Mouse (Mus musculus) mouse trophoblast stem cell (cell line): ENCODE data around the gene Chrne.

Experiments
- in situ Hi-C, 2 experiments: fragments of 300-500 bp; cut with MseI, MboI; formaldehyde crosslinking; loops; 2 replicates in 1 of 2; 3 replicates in 1 of 2; pipeline ENCODE4 v1.15.1; 2025

Gene Chrne

DNA sequence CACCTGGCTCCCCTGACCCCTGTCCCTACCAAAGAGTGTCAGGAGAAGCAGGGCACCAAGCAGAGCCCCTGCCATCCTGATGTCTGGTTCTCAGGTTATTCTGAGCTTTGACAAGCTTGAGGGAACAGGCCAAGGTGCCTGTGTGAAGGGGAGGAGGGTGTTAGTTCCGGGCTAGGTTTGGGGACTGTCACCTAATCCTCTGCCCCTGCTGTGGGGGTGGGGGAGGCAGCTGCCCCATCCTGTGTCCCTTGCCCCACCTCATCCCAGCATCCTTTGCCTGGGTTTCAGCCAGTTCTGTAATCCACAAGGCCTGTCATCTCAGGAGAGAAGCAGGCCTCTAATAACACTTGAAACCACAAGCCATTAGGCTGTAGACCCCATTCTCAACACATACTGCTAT is at the start of gene Chrne:
Chrne (minus strand) TSS at position 116 of the 400 bp plus-strand sequence.
- in situ Hi-C loops = loop anchor here in 1 of 2 experiments (10.0 kb wide), 1 partner anchor 204 kb away; the partner anchor contains the start of gene Pelp1

DNA sequence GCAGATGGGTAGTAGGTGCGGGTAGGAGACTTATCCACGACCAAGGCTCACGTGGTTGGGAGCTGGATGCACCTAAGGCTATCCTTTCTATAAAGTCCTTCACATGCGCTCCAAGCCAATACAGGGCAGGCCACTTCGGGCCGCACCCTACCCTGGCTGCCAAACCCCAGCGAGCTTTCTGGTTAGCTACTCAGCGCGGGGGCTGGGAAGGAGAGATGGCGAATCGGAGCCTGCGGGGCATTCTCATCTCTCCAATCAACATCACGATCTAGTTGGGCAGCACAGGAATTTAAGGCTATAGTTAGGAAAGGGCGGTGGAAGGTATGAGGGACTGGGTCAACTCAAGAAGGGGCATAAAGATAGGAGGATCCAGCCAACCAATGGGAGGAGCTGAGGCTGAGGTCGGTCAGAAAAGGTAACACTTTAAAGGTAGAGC is 49.3 kb upstream of the Chrne start:
- in situ Hi-C loops = no loop called here

DNA sequence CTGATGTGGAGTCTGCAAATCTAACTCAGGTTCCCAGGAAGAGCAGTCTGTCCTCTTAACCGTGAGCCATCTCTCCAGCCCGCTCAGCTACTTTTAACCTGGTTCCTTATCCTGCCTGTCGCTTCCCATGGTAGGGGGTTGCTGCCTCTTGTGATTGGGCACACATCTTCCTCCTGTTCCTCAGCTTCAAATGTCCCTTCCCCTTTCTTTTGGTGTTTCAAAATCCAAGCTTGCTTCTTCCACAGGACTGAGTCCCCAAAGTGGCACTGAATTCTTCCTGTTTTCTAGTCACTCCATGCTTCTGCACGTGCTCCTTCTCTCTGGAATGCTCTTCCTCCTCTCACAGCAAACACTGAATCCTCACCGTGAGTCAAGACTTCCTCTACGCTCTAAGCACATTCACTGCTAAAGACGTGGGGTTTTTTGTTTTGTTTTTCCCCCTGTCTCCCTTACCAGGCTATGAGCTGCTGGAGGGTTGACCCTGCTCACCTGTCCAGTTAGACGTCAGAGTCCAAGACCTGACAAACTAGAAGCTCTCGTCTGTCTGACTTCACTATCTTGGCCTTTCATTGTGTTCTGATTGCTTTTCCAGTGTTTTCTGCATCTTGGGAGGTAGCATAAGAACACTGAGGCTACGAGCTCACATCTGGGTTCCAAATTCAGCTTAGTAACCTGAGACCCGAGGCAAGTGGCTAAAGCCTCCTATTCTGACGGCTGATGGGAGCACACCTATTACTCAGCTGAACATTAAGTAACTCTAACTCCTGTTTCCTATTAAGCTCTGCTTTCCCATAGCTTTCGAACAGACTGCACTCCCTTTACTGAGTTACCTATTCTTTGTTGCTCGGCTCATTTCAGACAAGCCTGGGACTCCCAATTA is 48.5 kb upstream of the Chrne start:
- in situ Hi-C loops = no loop called here

DNA sequence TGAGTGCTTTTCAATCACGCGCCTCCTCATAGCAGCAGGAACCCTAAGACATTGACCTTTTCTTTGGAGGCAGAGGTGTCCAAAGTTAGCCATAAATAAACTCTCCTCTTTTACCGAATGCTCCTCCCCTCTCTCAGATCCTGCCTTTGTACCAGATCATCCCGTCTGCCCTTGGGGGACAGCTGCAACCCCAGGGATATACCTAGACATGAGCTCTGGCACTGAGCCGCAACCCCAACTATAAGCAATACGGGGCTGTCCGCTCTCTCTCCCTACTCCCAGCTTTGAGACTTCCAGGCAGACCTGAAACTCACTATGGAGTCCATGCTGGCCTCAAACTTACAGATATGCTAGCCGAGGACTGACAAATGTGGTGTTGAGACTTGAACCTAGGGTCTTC is 47.7 kb upstream of the Chrne start:
- in situ Hi-C loops = no loop called here

DNA sequence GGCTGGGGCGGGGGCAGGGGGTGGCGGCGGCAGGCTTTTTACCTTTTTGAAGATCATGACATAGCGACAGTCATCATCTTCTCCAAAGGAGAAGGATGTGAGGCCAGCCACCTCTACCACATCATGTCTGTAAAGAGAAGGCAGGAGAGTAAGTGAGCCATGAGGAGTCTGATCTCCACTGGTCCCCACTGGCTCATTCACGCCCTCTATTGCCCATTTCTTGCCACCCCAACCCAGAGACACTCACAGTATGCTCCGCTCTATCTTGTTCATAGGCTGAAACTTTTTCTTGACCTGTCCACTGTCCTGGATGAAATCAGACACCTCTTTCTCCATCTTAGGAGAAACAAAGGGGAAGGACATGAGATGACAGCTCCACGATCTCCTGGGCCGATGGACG is 45.7 kb upstream of the Chrne start:
- in situ Hi-C loops = no loop called here

DNA sequence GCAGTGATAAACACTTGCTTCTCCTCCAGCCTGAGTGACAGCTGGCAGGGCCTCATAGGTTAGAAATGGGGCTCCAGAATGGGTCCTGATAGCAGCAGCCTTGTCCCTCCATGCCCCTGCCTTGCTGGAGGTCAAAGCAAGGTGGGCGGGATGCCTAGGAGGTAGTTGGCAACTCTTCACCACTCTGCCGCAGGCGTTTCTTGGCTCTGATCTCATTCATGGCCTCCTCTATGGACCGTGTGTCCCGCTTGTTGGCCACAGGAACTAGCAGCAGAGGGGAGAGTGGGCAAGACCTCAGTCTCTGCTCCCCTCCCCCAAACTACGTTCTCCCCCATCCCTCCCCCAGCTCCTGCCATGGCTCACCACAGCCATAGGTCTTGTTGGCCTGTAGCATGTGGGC is 44.9 kb upstream of the Chrne start:
- in situ Hi-C loops = no loop called here

DNA sequence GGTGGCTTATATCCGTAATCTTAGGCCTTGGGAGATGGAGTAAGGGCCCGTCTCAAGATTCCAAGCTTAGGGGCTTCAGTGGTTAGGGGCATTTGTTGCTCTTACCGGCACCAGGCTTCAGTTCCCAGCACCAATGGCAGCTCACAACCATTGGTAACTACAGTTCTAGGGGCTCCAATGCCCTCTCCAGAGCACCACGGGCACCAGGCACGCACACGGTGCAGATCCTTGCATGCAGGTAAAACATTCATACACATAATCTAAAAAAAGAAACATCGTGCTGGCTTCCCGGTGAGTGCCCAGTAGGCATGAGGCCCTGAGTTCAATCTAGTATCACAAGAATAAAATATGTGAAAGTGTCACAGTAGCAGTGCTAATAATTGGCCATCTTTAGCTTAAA is 44.1 kb upstream of the Chrne start:
- in situ Hi-C loops = no loop called here

DNA sequence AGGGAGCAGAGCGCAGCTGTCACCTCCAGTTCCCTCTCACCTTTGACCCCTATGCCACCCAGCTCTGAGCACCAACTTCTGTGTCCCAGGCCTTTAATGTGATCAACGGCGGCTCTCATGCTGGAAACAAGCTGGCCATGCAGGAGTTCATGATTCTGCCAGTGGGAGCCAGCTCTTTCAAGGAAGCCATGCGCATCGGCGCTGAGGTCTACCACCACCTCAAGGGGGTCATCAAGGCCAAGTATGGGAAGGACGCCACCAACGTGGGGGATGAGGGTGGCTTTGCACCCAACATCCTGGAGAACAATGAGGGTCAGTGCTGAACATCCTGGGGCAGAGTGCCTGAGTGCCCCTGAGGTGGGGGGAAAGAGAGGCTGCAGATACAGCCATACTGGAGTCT is 41.6 kb upstream of the Chrne start:
- in situ Hi-C loops = no loop called here

DNA sequence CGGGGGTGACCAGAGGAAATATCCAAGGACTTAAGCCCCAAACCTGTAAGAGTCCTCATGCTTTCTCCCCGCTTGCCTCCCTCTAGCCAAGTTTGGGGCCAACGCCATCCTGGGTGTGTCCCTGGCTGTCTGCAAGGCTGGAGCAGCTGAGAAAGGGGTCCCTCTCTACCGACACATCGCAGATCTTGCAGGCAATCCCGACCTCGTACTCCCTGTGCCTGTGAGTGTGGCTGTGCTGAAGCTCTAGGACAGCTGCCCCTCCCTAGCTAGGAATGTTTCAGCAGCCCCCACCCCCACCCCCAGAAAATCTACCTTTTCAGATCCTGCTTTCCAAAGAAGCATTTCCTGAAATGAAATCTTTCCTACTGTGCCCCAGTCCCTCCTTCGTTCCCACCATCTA is 39.9 kb upstream of the Chrne start:
- in situ Hi-C loops = no loop called here

DNA sequence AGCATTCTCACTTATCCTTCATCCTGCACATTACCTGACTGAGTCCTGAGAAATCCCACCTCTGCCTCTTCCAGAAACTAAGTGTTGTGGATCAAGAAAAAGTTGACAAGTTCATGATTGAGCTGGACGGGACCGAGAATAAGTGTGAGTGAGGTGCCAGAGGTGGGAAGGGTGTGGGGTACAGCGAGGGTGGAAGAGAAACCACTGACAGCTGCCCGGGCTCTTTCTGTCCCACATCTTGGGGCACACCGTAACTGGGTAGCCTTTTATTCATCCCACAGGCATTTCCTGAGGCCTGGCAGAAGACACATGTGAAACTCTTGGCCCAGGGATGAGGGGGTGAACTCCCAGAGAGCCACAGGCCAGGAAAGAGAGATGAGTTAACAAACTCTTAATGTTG is 39.5 kb upstream of the Chrne start:
- in situ Hi-C loops = no loop called here

DNA sequence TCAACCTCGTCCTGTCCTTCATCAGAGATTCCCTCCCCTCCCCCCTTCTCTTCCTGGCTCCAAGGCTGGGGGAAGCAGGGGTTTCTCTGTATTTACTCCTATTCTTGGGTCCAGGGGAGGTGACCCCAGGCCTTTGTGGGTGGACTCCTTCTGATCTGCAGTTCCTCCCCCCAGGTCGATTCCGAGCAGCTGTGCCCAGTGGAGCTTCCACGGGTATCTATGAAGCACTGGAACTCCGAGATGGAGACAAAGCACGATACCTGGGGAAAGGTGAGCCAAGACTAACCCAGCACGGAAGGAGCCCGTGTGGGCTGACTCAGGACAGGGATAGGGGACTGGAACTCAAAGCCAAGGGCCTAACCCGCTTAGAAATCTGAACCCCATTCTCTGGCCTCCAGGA is 39.0 kb upstream of the Chrne start:
- in situ Hi-C loops = no loop called here

DNA sequence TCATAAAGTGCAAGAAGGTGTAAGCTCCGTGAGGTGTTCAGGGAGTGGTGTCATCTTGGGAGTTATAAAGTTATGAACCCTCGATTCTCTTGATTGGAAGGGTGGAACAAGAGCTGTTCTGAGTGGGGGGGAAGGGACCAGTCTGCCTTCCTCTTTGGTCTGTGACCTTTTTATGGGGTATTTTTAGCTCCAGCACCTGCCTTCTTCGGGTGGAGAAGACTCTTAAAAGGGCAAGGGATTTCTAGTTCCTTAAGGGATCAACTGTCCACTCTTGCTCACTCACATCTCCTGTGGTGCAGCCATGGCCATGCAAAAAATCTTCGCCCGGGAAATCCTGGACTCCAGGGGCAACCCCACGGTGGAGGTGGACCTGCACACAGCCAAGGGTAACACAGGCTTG is 38.6 kb upstream of the Chrne start:
- in situ Hi-C loops = no loop called here

DNA sequence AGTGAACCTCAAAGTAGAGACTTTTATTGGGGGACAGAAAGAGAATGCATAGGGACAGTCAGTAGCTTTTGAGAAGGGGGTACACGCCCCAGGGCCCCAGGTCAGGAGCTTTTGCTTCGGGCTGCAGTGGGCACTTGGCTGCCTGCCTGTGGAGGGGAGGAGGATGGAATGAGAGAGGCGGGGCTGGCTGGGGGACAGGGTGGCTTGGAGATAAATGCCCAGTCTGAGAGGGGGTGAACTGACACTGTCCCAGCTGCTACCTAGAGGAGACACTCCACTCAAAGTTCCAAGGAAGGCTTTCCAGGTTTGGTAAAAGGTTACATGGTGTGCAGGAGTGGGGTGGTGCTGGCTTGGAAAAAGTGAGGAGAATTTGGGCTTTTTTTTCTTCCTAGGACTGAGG is 37.9 kb upstream of the Chrne start, which contains the start of gene Eno3:
Eno3 (plus strand) TSS at position 239 of the 400 bp plus-strand sequence.
- in situ Hi-C loops = no loop called here

DNA sequence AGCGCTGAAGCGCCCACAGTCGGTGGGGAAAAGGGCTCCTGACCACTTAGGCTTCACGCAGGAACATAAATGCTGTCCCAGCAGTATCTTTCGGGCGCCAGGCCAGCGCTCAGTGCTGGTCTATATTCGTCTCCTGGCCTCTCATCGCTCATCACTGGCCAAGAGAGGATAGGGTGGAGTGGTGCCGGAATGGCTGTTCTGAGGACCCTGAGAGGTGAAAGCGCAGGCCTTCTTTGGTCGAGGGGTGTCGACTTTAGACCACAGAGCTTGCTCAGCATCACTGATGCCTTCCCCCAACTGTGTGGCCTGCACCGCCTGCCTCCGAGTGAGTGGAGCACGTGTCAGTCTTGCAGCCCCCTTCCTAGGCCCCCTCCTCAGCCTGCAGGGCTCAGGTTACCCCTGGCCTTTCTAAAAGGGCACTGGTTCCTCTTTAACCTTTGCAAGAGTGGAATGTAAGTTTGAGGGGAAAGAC is 37.5 kb upstream of the Chrne start:
- in situ Hi-C loops = no loop called here

DNA sequence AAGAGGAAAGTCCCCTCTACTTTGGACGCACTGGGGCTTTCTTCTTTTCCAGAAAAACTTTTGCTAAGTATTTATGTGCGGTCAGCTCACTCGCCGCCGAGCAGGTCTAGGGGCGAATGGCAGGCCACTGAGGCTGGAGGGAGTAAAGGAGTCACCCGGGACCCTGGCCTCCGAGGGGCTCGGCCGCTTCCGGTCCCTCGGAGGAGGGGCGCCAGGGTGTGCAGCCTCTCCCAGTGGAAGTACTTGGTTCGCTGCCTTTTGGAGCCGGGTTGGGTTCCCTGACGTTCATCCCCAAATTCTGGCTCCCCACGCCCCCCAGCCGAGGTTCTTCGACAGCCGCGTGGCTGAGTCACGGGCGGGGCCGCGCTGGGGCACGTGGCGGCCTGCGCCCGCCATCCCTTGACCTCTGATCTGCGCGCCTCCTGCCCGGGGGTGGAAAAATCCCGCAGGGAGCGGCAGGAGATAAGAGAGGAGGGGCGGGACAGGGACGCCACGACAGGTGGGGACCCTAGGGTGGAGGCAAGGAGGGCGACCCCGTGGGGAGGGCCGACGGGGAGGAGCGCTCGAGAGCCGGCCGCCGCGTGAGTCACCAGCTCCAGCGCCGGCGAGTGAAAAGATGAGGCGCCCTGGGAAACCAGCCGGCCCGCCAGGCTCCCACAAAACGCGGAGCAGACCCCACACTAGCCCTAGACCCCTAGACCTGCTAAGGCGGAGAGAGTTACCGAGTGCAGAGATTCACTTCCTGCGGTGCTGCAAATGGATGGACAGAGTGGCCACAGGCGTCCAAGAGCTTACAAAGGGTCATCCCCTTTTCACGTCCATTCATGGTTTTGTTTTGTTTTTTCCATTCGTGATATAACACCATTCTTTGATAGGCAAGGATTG is 36.8 kb upstream of the Chrne start:
- in situ Hi-C loops = no loop called here

DNA sequence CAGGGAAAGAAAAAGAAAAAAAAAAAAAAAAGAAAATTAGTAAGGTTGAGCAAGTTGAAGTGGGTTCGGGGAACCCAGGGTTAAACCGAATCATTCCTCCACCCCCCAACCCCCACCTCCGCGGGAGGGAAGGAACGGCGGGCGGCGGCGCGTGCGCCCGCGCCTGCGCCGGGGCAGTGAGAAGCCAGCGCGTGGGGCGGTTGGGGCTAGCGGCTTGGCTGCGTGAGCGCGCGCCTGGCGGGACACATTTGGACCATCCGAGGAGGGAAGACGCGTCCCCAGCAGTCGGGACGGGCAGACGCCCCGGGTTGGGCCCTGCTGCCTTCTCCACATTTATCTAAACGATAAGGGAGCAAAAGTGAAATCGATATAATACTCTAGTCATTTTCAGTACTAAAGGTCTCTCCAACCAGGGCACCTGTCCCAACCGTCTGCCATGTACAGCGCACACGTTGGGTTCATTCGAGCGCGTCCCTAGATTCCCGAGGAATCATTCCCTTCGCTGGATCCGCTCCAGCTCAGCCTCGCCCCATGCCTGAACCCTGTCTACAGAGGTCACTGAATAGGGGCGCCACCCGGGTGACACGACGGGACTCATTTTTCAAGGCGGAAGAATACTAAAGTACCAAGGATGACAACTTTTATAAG is 36.0 kb upstream of the Chrne start:
- in situ Hi-C loops = no loop called here

DNA sequence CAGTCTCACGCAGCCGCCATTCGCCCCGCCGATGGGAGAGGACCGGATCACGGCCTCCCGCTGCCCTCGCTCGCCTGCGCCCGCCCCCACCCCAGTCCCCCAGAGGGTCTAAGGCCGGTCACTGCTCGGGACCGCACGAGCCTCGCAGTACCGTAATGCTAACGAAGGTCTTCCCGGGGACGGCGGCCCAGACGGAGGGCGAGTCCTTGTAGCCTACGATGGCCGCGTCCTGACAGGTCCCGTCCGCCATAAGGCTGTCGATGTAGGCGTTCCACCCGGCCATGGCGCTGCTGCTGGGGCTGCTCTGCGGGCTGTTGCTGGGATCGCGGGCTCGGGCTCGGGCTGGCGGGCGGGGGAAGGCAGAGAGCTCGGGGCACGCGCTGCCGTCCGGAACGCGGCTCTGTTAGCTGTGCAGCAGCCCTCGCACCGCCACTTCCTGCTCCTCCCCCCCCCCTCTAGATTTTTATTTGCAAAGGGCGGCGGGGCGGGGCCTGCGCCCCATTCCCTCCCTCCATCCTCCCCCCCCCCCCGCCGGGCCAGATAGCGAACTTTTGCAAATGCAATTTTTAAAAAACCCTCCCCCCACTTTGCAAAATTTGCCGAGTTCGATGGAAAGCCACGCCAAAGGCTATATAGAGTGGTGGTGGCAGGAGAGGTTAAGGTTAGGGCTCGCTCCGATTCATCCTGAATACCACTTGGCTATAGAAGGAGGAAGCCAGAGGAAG is 35.3 kb upstream of the Chrne start, which contains the start of gene Pfn1:
Pfn1 (minus strand) TSS at position 447 of the 725 bp plus-strand sequence.
- in situ Hi-C loops = no loop called here

DNA sequence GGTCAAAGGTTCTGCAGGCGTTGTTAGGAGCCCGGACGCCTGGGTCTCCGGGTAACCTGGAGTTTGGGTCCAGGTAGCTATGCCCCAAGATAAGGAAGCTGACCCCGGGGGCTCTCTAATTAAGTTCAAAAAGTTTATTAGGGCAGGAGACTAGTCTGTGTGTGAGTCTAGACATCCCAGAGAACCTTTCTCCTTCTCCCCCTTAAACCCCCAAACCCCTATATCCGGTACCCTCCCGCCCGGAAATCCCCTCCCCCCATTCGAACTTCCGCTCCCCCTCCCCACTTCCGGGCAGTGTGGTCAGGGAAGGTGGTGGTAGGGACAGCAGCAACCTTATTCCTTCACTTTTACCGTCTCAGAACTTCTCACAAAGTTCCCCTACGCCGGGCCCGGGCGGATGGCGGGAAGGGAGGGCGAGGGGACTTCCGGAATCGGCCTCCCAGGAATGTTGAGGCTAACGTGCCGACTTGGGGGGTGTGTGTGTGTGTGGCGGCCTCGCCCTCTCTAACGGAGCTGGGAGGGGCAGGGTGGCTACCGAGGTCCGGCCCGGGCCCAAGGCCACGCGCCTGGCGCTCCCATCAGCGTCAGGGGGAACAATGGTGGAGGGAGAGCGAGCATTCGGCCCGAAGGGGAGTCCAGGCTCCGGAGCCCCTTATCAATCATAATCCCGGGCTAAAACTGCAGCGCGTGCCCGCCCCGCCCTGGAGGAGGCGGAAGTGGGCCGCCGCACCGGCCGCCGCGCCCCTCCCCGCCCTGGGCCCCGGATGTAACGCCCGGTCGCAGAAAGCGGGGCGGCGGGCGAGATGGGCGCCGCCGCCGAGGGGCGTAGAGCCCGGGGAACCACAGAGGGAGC is 34.6 kb upstream of the Chrne start:
- in situ Hi-C loops = no loop called here

DNA sequence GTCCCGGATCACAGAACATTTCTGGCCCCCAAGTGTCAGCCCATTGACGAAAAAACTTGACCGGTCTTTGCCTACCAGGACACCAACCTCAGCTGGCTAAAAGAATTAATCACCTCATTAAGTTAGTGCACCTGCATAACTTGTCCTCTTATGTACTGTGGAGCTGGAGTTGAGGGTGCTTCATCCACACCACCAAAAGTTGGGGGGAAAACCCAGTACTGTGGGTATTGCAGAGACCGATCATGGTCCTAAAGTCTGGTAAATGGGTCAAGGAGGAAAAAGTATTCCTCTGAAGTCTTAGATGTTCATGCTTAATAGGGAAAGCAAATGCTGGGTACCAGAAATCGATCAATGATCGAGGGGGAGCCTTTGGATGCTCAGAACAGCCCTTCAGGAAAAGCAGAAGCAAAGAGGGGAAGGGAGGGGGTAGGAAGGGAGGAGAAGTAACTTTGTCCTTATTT is 33.9 kb upstream of the Chrne start:
- in situ Hi-C loops = no loop called here
